In the genomic region with DNA sequence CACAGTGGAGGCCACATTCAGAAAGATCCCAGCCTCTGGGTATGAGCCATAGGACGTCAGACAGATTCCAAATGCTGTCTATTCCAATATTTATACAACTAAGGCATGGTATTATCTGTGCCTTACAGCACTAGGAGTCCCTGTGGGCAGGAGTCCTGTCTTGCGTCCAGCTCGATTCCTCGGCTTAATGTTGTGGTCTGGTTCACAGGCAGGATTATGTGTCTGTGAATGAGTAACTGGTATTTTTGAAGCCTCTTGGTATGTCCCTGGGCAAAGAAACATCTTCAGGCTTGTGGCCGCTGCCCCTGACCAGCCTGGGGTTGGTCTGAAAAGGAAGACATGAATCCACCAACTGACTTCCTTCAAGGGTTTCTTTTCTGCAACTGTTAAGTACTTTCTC, we compare ENCODE assay signal across 27 mouse cellular contexts.
DNase-seq lines count a peak whose midpoint lies in the region; ATAC-seq lines count a peak whose summit lies in the region.
"Had no signal": no experiment of that assay in that cellular context is flagged by ENCODE, and none has a peak within 500 bp of the region (broad histone marks: within the 10 kb centered on the region; RNA-seq: fewer than 3 reads in every experiment).

No protein-coding gene starts in this region.

- H3K4me1 ChIP-seq in kidney, embryonic 16.5 days (ENCODE audit: insufficient read depth, low read length), result no peaks in the 10 kb centered on the region
- peaks cover 4% of the 10 kb centered on the region; the same call in 1 of the 2 replicates for H3K4me1 ChIP-seq in midbrain, embryonic 14.5 days (ENCODE audit: control insufficient read depth, insufficient read depth, low read length)
- H3K4me1 ChIP-seq in midbrain, embryonic 10.5 days, result peaks cover 23% of the 10 kb centered on the region
- H3K4me1 ChIP-seq: embryonic facial prominence, embryonic 13.5 days; hindbrain, embryonic 12.5 days; hindbrain, embryonic 15.5 days had no signal

- DNase-seq in kidney, adult 18-20 months, result peak; percentile 3
- DNase-seq in kidney, postnatal 10 days, result no peak
- DNase-seq in kidney, adult 11 months, result no peak
- DNase-seq in midbrain, embryonic 14.5 days, result peak; percentile 16
- no peak for DNase-seq in midbrain, embryonic 10.5 days (ENCODE audit: low spot score)
- no peak for DNase-seq in layer of hippocampus, adult 8-10 months (ENCODE audit: low spot score in 2 of 2)
- DNase-seq in thymus, postnatal 25 days, result no peak
- DNase-seq: adrenal gland, adult 8-10 months; adrenal gland, postnatal 25 days; cerebellum, adult 11-12 months; cerebellum, adult 8-10 months; cerebellum, postnatal 10 days; cerebellum, postnatal 36 days; embryo, embryonic 11 days; gastrocnemius, adult 2 months; gastrocnemius, postnatal 14 days; heart, adult 11 months had no signal

- no peak overlapping the region for H3K4me2 ChIP-seq in kidney, embryonic 16.5 days (replicated peaks; ENCODE audit: low read depth, low read length)
- no peak overlapping the region for H3K4me2 ChIP-seq in midbrain, embryonic 14.5 days (ENCODE audit: low read length)
- H3K4me2 ChIP-seq: embryonic facial prominence, embryonic 13.5 days; forebrain, embryonic 13.5 days; heart, embryonic 11.5 days; hindbrain, embryonic 12.5 days; hindbrain, embryonic 15.5 days had no signal

- H3K36me3 ChIP-seq in kidney, embryonic 16.5 days (ENCODE audit: insufficient read depth, low read length), result no peaks in the 10 kb centered on the region
- peaks cover 2% of the 10 kb centered on the region; the same call in 1 of the 2 replicates for H3K36me3 ChIP-seq in midbrain, embryonic 14.5 days (ENCODE audit: control insufficient read depth, insufficient read depth, low read length)
- no peaks in the 10 kb centered on the region for H3K36me3 ChIP-seq in midbrain, embryonic 10.5 days
- H3K36me3 ChIP-seq: embryonic facial prominence, embryonic 10.5 days; embryonic facial prominence, embryonic 13.5 days; forebrain, embryonic 10.5 days; hindbrain, embryonic 12.5 days; hindbrain, embryonic 15.5 days had no signal

- 71% methylated on average over 5 of the region's 5 CpGs for WGBS in kidney, embryonic 16.5 days
- WGBS in midbrain, embryonic 14.5 days, result 50% methylated on average over 5 of the region's 5 CpGs
- WGBS in midbrain, embryonic 10.5 days, result 55% methylated on average over 5 of the region's 5 CpGs

- no peak overlapping the region for H3K27ac ChIP-seq in kidney, embryonic 16.5 days (ENCODE audit: low read length)
- no peak overlapping the region for H3K27ac ChIP-seq in midbrain, embryonic 14.5 days (replicated peaks; ENCODE audit: low read depth, low read length)
- no peak overlapping the region; the same call in 1 of the 2 replicates for H3K27ac ChIP-seq in midbrain, embryonic 10.5 days (replicated peaks)
- H3K27ac ChIP-seq: embryonic facial prominence, embryonic 10.5 days; embryonic facial prominence, embryonic 13.5 days; forebrain, embryonic 10.5 days; forebrain, embryonic 13.5 days; gastrocnemius, adult 2 months; hindbrain, embryonic 12.5 days; hindbrain, embryonic 15.5 days had no signal

- H3K27me3 ChIP-seq in kidney, embryonic 16.5 days (ENCODE audit: insufficient read depth, low read length), result no peaks in the 10 kb centered on the region
- H3K27me3 ChIP-seq in midbrain, embryonic 14.5 days (ENCODE audit: control insufficient read depth, insufficient read depth, low read length), result no peaks in the 10 kb centered on the region
- no peaks in the 10 kb centered on the region; the same call in 1 of the 2 replicates for H3K27me3 ChIP-seq in midbrain, embryonic 10.5 days (ENCODE audit: low read depth, poor library complexity, severe bottlenecking)
- H3K27me3 ChIP-seq: embryonic facial prominence, embryonic 13.5 days; forebrain, embryonic 13.5 days; hindbrain, embryonic 12.5 days; hindbrain, embryonic 15.5 days had no signal

- H3K9me3 ChIP-seq in kidney, embryonic 16.5 days (ENCODE audit: low read length), result no peaks in the 10 kb centered on the region
- no peaks in the 10 kb centered on the region for H3K9me3 ChIP-seq in midbrain, embryonic 14.5 days (ENCODE audit: control insufficient read depth, low read length)
- no peaks in the 10 kb centered on the region for H3K9me3 ChIP-seq in midbrain, embryonic 10.5 days (replicated peaks)
- H3K9me3 ChIP-seq: embryonic facial prominence, embryonic 10.5 days; embryonic facial prominence, embryonic 13.5 days; forebrain, embryonic 10.5 days; forebrain, embryonic 13.5 days; hindbrain, embryonic 12.5 days; hindbrain, embryonic 15.5 days had no signal

- no peak overlapping the region for H3K4me3 ChIP-seq in kidney, embryonic 16.5 days (ENCODE audit: low read length)
- no peak overlapping the region for H3K4me3 ChIP-seq in midbrain, embryonic 14.5 days (replicated peaks; ENCODE audit: low read depth, low read length)
- no peak overlapping the region for H3K4me3 ChIP-seq in midbrain, embryonic 10.5 days
- H3K4me3 ChIP-seq: embryonic facial prominence, embryonic 10.5 days; embryonic facial prominence, embryonic 13.5 days; forebrain, embryonic 10.5 days; forebrain, embryonic 13.5 days; gastrocnemius, adult 2 months; hindbrain, embryonic 12.5 days; hindbrain, embryonic 15.5 days had no signal

- no peak overlapping the region for H3K9ac ChIP-seq in kidney, embryonic 16.5 days (replicated peaks; ENCODE audit: low read length)
- no peak overlapping the region for H3K9ac ChIP-seq in midbrain, embryonic 14.5 days (replicated peaks; ENCODE audit: low read length)
- H3K9ac ChIP-seq: embryonic facial prominence, embryonic 13.5 days; forebrain, embryonic 13.5 days; hindbrain, embryonic 12.5 days; hindbrain, embryonic 15.5 days had no signal

- peak; percentile 42; the same call in 1 of the 2 replicates for ATAC-seq in kidney, embryonic 16.5 days (ENCODE audit: low FRiP score, low TSS enrichment)
- ATAC-seq in midbrain, embryonic 14.5 days (ENCODE audit: low FRiP score, low TSS enrichment), result no peak
- ATAC-seq: activated CD4-positive, CD25-positive, alpha-beta regulatory T cell, adult 4 months; forebrain, embryonic 13.5 days; forebrain, embryonic 16.5 days had no signal

Comparison
In these comparisons a context has a peak if more than half of its experiments do, and no peak if none do; other contexts are left out.
1. DNase-seq: peak in kidney, adult 18-20 months (single experiment) and midbrain, embryonic 14.5 days (single experiment); none in kidney, postnatal 10 days (single experiment), kidney, adult 11 months (single experiment), midbrain, embryonic 10.5 days (single experiment), layer of hippocampus, adult 8-10 months (0 of 2) and thymus, postnatal 25 days (single experiment).